7 mouse cellular contexts compared by ENCODE assay signal in the genomic region with DNA sequence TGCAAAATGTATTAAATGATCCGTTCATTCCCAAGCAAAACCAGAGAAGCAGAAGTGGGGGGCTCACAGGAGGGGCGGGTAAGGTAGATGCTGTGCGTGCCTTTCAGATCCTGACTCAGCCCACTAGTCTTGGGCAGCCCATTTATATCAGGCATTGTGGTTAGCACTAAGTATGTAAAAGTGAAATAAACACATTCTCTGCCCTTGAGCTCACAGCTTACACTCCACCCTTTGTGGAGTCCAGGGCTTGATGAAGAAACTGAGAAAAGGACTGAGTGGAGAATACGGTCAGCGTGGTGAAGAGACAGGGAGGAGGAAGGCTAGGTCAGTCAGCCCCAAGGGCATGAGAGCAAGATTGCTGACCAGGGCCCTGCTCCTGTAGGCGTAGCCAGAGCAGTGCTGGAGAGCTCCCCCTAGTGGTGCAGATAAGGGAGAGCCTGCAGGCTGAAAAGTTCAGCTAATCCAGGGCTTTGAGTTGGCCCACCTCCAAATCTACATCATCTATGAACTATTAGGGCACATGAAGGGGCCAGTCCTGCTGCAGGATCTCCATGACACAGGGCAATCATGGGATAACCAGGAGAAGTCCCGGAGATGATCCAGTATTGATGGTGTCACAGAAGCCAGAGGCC. TPM values are rescaled to one million over a fixed set of nuclear protein-coding genes. Genes with fewer than 3 reads are reported as not detected.
DNase-seq lines count a peak whose midpoint lies in the region; ATAC-seq lines count a peak whose summit lies in the region.

No protein-coding gene starts in this region.

- peak; percentile 40 for DNase-seq in T-cell, adult 2 months (ENCODE audit: low spot score)
- DNase-seq in cerebellum, adult 9-10 months, result peak; percentile 61
- DNase-seq in frontal cortex, postnatal 36 days (ENCODE audit: low spot score in 2 of 2), result peak; percentile 30 to 39
- peak; percentile 73 for DNase-seq in intestine, embryonic 14.5 days (ENCODE audit: low spot score)
- DNase-seq in left cerebral cortex, postnatal 10 days (ENCODE audit: extremely low spot score in 1 of 2, low spot score in 2 of 2), result peak; percentile 29 to 83
- peak; percentile 14 to 57 for DNase-seq in spleen, adult 18-20 months

- 64% methylated on average over 7 of the region's 7 CpGs for WGBS in intestine, embryonic 14.5 days

- no peaks in the 10 kb centered on the region for H3K27me3 ChIP-seq in intestine, embryonic 14.5 days (replicated peaks; ENCODE audit: control insufficient read depth, insufficient read depth, low read length)

- H3K27ac ChIP-seq in intestine, embryonic 14.5 days (ENCODE audit: low read depth), result no peak overlapping the region

- H3K4me2 ChIP-seq in intestine, embryonic 14.5 days (ENCODE audit: low read length), result no peak overlapping the region

- H3K4me1 ChIP-seq in intestine, embryonic 14.5 days (replicated peaks; ENCODE audit: control insufficient read depth, insufficient read depth, low read length), result no peaks in the 10 kb centered on the region

- intact Hi-C loops in left cerebral cortex, postnatal 10 days (cut with DNase I), result no loop called here

- no peak for ATAC-seq in intestine, embryonic 14.5 days (replicated peaks; ENCODE audit: low FRiP score, low TSS enrichment, low read depth)
- peak; percentile 63 for ATAC-seq in megakaryocyte progenitor cell, adult 5-6 weeks (replicated peaks; ENCODE audit: poor library complexity)

- no peak overlapping the region for H3K9ac ChIP-seq in intestine, embryonic 14.5 days (ENCODE audit: low read length)

- no peaks in the 10 kb centered on the region for H3K36me3 ChIP-seq in intestine, embryonic 14.5 days (ENCODE audit: control insufficient read depth, insufficient read depth, low read length)

- H3K9me3 ChIP-seq in intestine, embryonic 14.5 days (ENCODE audit: control insufficient read depth, low read length), result no peaks in the 10 kb centered on the region

- no peak overlapping the region for H3K4me3 ChIP-seq in intestine, embryonic 14.5 days (ENCODE audit: low read depth, low read length)

RNA-seq across cellular contexts. Expression of a gene that starts 8.4 kb away (rescaled TPM):
- not detected in 2 replicates for polyA plus RNA-seq in intestine, embryonic 14.5 days (2014; fragmentation: Nextera tagmentation; extraction: Ambion mirVana)
- not detected for total RNA-seq in left cerebral cortex, postnatal 10 days (2021)
- 0.51 and 0.64 TPM in 2 replicates for total RNA-seq in megakaryocyte progenitor cell, adult 5-6 weeks (2015)
- total RNA-seq in megakaryocyte progenitor cell, adult 5-6 weeks (2017), result 1.2 and 1.8 TPM in 2 replicates
